Mouse (Mus musculus): Measurements from ENCODE around the gene Ttll3. TPM values are rescaled to one million over a fixed set of nuclear protein-coding genes. Genes with fewer than 3 reads are reported as not detected.

The Ttll3 gene
- polyA plus RNA-seq, 1 experiment from 2014 or later, result 4.6 TPM

DNA sequence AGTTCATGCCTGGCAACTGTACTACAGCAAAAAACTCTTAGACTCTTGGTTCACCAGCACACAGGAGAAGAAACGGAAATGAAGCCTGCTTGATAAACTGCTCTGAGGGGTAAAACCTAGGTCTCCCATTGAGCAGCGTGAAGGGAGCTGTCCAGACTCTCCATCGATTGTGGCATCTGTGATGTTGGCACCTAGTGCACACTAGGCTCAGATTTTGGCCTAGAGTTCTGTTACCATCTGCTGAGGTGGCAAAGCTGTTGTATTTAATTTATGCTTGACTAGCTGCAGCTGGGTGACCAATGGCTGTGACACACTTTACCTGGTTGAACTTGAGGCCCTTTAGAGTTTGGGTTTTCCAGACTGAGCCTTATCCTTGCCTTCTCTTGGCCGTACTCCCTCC is 58.6 kb downstream of the Ttll3 start:
- Histone ChIP-seq H3K27ac (ENCODE audit: low read length) (no peak overlapping the region), H3K9ac (ENCODE audit: low read length) (no peak overlapping the region), H3K4me1 (ENCODE audit: control insufficient read depth, insufficient read depth, low read length) (peaks cover 10% of the 10 kb centered on the region), H3K27me3 (ENCODE audit: control insufficient read depth, insufficient read depth, low read length) (no peaks in the 10 kb centered on the region), H3K36me3 (ENCODE audit: control insufficient read depth, insufficient read depth, low read length) (peaks cover 8% of the 10 kb centered on the region), H3K9me3 (replicated peaks; ENCODE audit: control insufficient read depth, low read length) (no peaks in the 10 kb centered on the region), H3K4me2 (ENCODE audit: low read depth, low read length) (no peak overlapping the region), H3K4me3 (replicated peaks; ENCODE audit: low read length) (no peak overlapping the region)
- 93% methylated on average over 4 of the region's 4 CpGs for WGBS
- ATAC-seq (ENCODE audit: insufficient read depth, low FRiP score), result no peak

- H3K27ac ChIP-seq (ENCODE audit: low read length), result no peak overlapping the region
- H3K4me1 ChIP-seq (ENCODE audit: control insufficient read depth, insufficient read depth, low read length), result peaks cover 2% of the 10 kb centered on the region; the same call in 1 of the 2 replicates
- no peak overlapping the region for H3K4me3 ChIP-seq (replicated peaks; ENCODE audit: low read length)
- no peaks in the 10 kb centered on the region for H3K9me3 ChIP-seq (replicated peaks; ENCODE audit: control insufficient read depth, low read length)
- 57% methylated on average over 2 of the region's 2 CpGs for WGBS
- no peak overlapping the region for H3K4me2 ChIP-seq (ENCODE audit: low read depth, low read length)
- peaks cover 8% of the 10 kb centered on the region for H3K36me3 ChIP-seq (ENCODE audit: control insufficient read depth, insufficient read depth, low read length)
- no peaks in the 10 kb centered on the region for H3K27me3 ChIP-seq (ENCODE audit: control insufficient read depth, insufficient read depth, low read length)
- peak; percentile 71 for ATAC-seq (ENCODE audit: insufficient read depth, low FRiP score)
- no peak overlapping the region for H3K9ac ChIP-seq (ENCODE audit: low read length)
These were observed 62.8 kb downstream of the Ttll3 start for GRCm38 (mm10) chr6:113451839-113452238.

DNA sequence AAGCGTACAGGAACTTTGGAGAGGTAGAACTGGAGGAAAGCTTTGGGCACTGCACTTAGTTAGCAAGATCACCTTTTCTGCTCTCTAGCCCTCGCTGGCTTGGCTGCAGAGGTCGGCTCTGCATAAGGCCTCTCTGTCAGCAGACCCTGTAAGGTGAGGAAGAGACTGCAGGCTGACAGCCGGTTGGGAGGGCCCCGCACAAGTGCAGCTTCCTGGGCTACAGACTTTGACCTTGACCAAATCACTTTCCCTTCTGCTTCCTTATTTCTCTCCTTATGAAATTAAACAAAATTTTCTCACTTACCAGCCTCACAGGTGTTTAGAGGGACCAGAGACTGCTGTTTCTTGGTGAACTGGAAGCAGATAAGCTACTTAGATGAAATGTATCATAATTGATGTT is 65.9 kb downstream of the Ttll3 start:
- Histone ChIP-seq H3K27ac (ENCODE audit: low read length) (no peak overlapping the region), H3K4me3 (replicated peaks; ENCODE audit: low read length) (no peak overlapping the region), H3K9ac (ENCODE audit: low read length) (no peak overlapping the region), H3K4me2 (ENCODE audit: low read depth, low read length) (no peak overlapping the region), H3K9me3 (replicated peaks; ENCODE audit: control insufficient read depth, low read length) (no peaks in the 10 kb centered on the region), H3K36me3 (ENCODE audit: control insufficient read depth, insufficient read depth, low read length) (no peaks in the 10 kb centered on the region), H3K27me3 (ENCODE audit: control insufficient read depth, insufficient read depth, low read length) (no peaks in the 10 kb centered on the region), H3K4me1 (ENCODE audit: control insufficient read depth, insufficient read depth, low read length) (peaks cover 2% of the 10 kb centered on the region; the same call in 1 of the 2 replicates)
- no peak for ATAC-seq (ENCODE audit: insufficient read depth, low FRiP score)
- WGBS, result 55% methylated on average over 5 of the region's 5 CpGs

GRCm38 (mm10) chr6:113457952-113458534 is 69.0 kb downstream of the Ttll3 start, which contains the start of gene Il17re:
Gene Il17re, plus strand, starts transcription at chr6:113458484.
- Histone ChIP-seq H3K27ac (ENCODE audit: low read length) (peak within 1 kb of the TSS; percentile 58), H3K9ac (ENCODE audit: low read length) (peak within 1 kb of the TSS; percentile 59), H3K4me3 (replicated peaks; ENCODE audit: low read length) (peak within 1 kb of the TSS; percentile 35), H3K9me3 (replicated peaks; ENCODE audit: control insufficient read depth, low read length) (no peaks in the 10 kb centered on the region), H3K36me3 (ENCODE audit: control insufficient read depth, insufficient read depth, low read length) (no peaks in the 10 kb centered on the region), H3K4me2 (ENCODE audit: low read depth, low read length) (peak within 1 kb of the TSS; percentile 48), H3K27me3 (ENCODE audit: control insufficient read depth, insufficient read depth, low read length) (no peaks in the 10 kb centered on the region), H3K4me1 (ENCODE audit: control insufficient read depth, insufficient read depth, low read length) (no peaks in the 10 kb centered on the region)
- no peak for ATAC-seq (ENCODE audit: insufficient read depth, low FRiP score)
- WGBS, result 49% methylated on average over 10 of the region's 10 CpGs

DNA sequence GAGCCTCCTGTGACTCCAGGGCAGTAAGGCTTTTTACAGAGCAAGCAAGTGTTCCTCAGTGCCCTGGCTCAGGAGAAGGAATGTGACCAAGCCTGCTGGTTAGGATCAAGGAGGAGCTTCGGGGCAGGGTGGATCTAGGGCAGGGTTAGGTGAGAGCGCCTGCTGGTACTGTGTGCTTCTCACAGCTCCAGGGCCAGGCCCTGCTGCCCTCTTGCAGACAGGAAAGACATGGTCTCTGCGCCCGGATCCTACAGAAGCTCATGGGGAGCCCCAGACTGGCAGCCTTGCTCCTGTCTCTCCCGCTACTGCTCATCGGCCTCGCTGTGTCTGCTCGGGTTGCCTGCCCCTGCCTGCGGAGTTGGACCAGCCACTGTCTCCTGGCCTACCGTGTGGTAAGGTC is 69.6 kb downstream of the Ttll3 start:
- WGBS, result 39% methylated on average over 10 of the region's 10 CpGs
- H3K4me1 ChIP-seq (ENCODE audit: control insufficient read depth, insufficient read depth, low read length), result no peaks in the 10 kb centered on the region
- peak overlapping the region; percentile 58 for H3K27ac ChIP-seq (ENCODE audit: low read length)
- H3K4me2 ChIP-seq (ENCODE audit: low read depth, low read length), result peak overlapping the region; percentile 48
- no peaks in the 10 kb centered on the region for H3K36me3 ChIP-seq (ENCODE audit: control insufficient read depth, insufficient read depth, low read length)
- peak overlapping the region; percentile 35 for H3K4me3 ChIP-seq (replicated peaks; ENCODE audit: low read length)
- peak overlapping the region; percentile 59 for H3K9ac ChIP-seq (ENCODE audit: low read length)
- no peaks in the 10 kb centered on the region for H3K27me3 ChIP-seq (ENCODE audit: control insufficient read depth, insufficient read depth, low read length)
- ATAC-seq (ENCODE audit: insufficient read depth, low FRiP score), result peak; percentile 94
- no peaks in the 10 kb centered on the region for H3K9me3 ChIP-seq (replicated peaks; ENCODE audit: control insufficient read depth, low read length)

DNA sequence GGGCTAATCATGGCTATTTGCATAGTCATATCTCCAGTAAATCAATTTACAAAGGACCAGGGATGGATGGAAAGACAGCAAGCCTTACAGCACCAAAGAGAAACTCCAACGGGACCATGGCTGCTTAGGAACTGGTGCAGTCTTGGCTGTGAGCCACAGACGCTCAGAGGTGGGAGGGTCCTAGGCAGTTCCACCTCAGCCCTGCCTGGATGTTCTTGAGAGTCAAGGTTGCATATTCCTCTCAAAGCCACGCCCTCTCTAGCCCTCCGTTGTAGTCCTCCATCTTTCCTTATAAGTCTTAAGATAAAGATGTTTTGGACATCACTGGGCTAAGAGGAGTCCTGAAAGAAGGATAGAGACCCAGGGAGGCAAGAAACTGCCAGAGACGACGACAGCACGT is 75.0 kb downstream of the Ttll3 start:
- Histone ChIP-seq H3K36me3 (ENCODE audit: control insufficient read depth, insufficient read depth, low read length) (no peaks in the 10 kb centered on the region), H3K4me3 (replicated peaks; ENCODE audit: low read length) (no peak overlapping the region), H3K4me2 (ENCODE audit: low read depth, low read length) (no peak overlapping the region), H3K9me3 (replicated peaks; ENCODE audit: control insufficient read depth, low read length) (no peaks in the 10 kb centered on the region), H3K9ac (ENCODE audit: low read length) (no peak overlapping the region), H3K4me1 (ENCODE audit: control insufficient read depth, insufficient read depth, low read length) (no peaks in the 10 kb centered on the region; the same call in 1 of the 2 replicates), H3K27ac (ENCODE audit: low read length) (no peak overlapping the region), H3K27me3 (ENCODE audit: control insufficient read depth, insufficient read depth, low read length) (no peaks in the 10 kb centered on the region)
- 57% methylated on average over 7 of the region's 7 CpGs for WGBS
- ATAC-seq (ENCODE audit: insufficient read depth, low FRiP score), result no peak

Small RNA genes within 50 kb of the gene (microRNA-seq; reads per million reads assigned to microRNA genes)
- not detected for gene Gm24387

Other genes starting within 250 kb of the Ttll3 start
- gene Lhfpl4, start 193.9 kb upstream of the Ttll3 start, polyA plus RNA-seq (2015; fragmentation: Nextera tagmentation; extraction: Ambion mirVana), result 1.3 and 1.6 TPM in 2 replicates
- 25.9 and 26.2 TPM in 2 replicates for gene Mtmr14, start 151.4 kb upstream of the Ttll3 start, polyA plus RNA-seq (2015; fragmentation: Nextera tagmentation; extraction: Ambion mirVana)
- gene Cpne9, start 107.0 kb upstream of the Ttll3 start, polyA plus RNA-seq (2015; fragmentation: Nextera tagmentation; extraction: Ambion mirVana), result 0.06 TPM in 1 of 2 replicates, not detected in the other
- gene Brpf1, start 82.1 kb upstream of the Ttll3 start, polyA plus RNA-seq (2015; fragmentation: Nextera tagmentation; extraction: Ambion mirVana), result 12.9 and 13.6 TPM in 2 replicates
- 12.0 and 12.6 TPM in 2 replicates for gene Ogg1, start 62.3 kb upstream of the Ttll3 start, polyA plus RNA-seq (2015; fragmentation: Nextera tagmentation; extraction: Ambion mirVana)
- gene Camk1, start 45.3 kb upstream of the Ttll3 start, polyA plus RNA-seq (2015; fragmentation: Nextera tagmentation; extraction: Ambion mirVana), result 82.5 and 87.8 TPM in 2 replicates
- 39.6 and 44.9 TPM in 2 replicates for gene Tada3, start 11.4 kb upstream of the Ttll3 start, polyA plus RNA-seq (2015; fragmentation: Nextera tagmentation; extraction: Ambion mirVana)
- 377 and 396 TPM in 2 replicates for gene Arpc4, start 11.1 kb upstream of the Ttll3 start, polyA plus RNA-seq (2015; fragmentation: Nextera tagmentation; extraction: Ambion mirVana)
- gene Rpusd3, start 30.1 kb downstream of the Ttll3 start, polyA plus RNA-seq (2015; fragmentation: Nextera tagmentation; extraction: Ambion mirVana), result 14.7 and 16.1 TPM in 2 replicates
- 3.6 and 4.2 TPM in 2 replicates for gene Cidec, start 46.5 kb downstream of the Ttll3 start, polyA plus RNA-seq (2015; fragmentation: Nextera tagmentation; extraction: Ambion mirVana)
- gene Jagn1, start 53.3 kb downstream of the Ttll3 start, polyA plus RNA-seq (2015; fragmentation: Nextera tagmentation; extraction: Ambion mirVana), result 86.0 and 88.5 TPM in 2 replicates
- gene Il17re, start 69.2 kb downstream of the Ttll3 start, polyA plus RNA-seq (2015; fragmentation: Nextera tagmentation; extraction: Ambion mirVana), result 21.1 and 28.9 TPM in 2 replicates
- gene Il17rc, start 82.2 kb downstream of the Ttll3 start, polyA plus RNA-seq (2015; fragmentation: Nextera tagmentation; extraction: Ambion mirVana), result 36.8 and 45.0 TPM in 2 replicates
- 22.9 and 23.9 TPM in 2 replicates for gene Creld1, start 94.0 kb downstream of the Ttll3 start, polyA plus RNA-seq (2015; fragmentation: Nextera tagmentation; extraction: Ambion mirVana)
- 0.19 and 0.52 TPM in 2 replicates for gene Prrt3, start 112.7 kb downstream of the Ttll3 start, polyA plus RNA-seq (2015; fragmentation: Nextera tagmentation; extraction: Ambion mirVana)
- 97.6 and 99.6 TPM in 2 replicates for gene Emc3, start 142.4 kb downstream of the Ttll3 start, polyA plus RNA-seq (2015; fragmentation: Nextera tagmentation; extraction: Ambion mirVana)
- gene Fancd2, start 142.4 kb downstream of the Ttll3 start, polyA plus RNA-seq (2015; fragmentation: Nextera tagmentation; extraction: Ambion mirVana), result 7.8 and 8.8 TPM in 2 replicates
- gene Fancd2os, start 211.5 kb downstream of the Ttll3 start, polyA plus RNA-seq (2015; fragmentation: Nextera tagmentation; extraction: Ambion mirVana), result 0.18 TPM in 1 of 2 replicates, not detected in the other
- gene Brk1, start 215.5 kb downstream of the Ttll3 start, polyA plus RNA-seq (2015; fragmentation: Nextera tagmentation; extraction: Ambion mirVana), result 204 and 207 TPM in 2 replicates
- gene Vhl, start 234.7 kb downstream of the Ttll3 start, polyA plus RNA-seq (2015; fragmentation: Nextera tagmentation; extraction: Ambion mirVana), result 34.4 and 35.9 TPM in 2 replicates
- gene Irak2, start 249.2 kb downstream of the Ttll3 start, polyA plus RNA-seq (2015; fragmentation: Nextera tagmentation; extraction: Ambion mirVana), result 9.3 and 12.0 TPM in 2 replicates